Mouse (Mus musculus): ENCODE measurements around the gene Bco2. TPM values are rescaled to one million over a fixed set of nuclear protein-coding genes. Genes with fewer than 3 reads are reported as not detected.

Gene Bco2
- polyA plus RNA-seq, 1 experiment from 2014 or later, result 0.17 TPM

GRCm38 (mm10) chr9:50565173-50565572, 10.2 kb upstream of the Bco2 start:
- H3K4me2 ChIP-seq (ENCODE audit: low read length), result no peak overlapping the region
- no peaks in the 10 kb centered on the region for H3K4me1 ChIP-seq (replicated peaks; ENCODE audit: insufficient read depth, low read length)
- no peak overlapping the region for H3K4me3 ChIP-seq (replicated peaks; ENCODE audit: low read depth, low read length)
- no peak for ATAC-seq (replicated peaks; ENCODE audit: low FRiP score, low read depth)
- H3K36me3 ChIP-seq (ENCODE audit: insufficient read depth, low read length), result no peaks in the 10 kb centered on the region
- TF ChIP-seq CTCF (IDR thresholded peaks at IDR 0.05; ENCODE audit: low read depth), result no peak
- DNase-seq (ENCODE audit: low spot score), result no peak
- no peaks in the 10 kb centered on the region for H3K9me3 ChIP-seq (replicated peaks; ENCODE audit: low read length)
- no peak overlapping the region for H3K27ac ChIP-seq
- no peak overlapping the region for H3K9ac ChIP-seq (ENCODE audit: low read depth, low read length)
- no peaks in the 10 kb centered on the region for H3K27me3 ChIP-seq (ENCODE audit: insufficient read depth, low read length)
- WGBS, result 76% methylated on average over 7 of the region's 7 CpGs

GRCm38 (mm10) chr9:50561918-50562360, 7.0 kb upstream of the Bco2 start:
- ATAC-seq (replicated peaks; ENCODE audit: low FRiP score, low read depth) (no peak), DNase-seq (ENCODE audit: low spot score) (no peak)
- H3K4me1 ChIP-seq (replicated peaks; ENCODE audit: insufficient read depth, low read length), result no peaks in the 10 kb centered on the region
- no peaks in the 10 kb centered on the region for H3K9me3 ChIP-seq (replicated peaks; ENCODE audit: low read length)
- no peak for TF ChIP-seq CTCF (IDR thresholded peaks at IDR 0.05; ENCODE audit: low read depth)
- H3K4me2 ChIP-seq (ENCODE audit: low read length), result no peak overlapping the region
- H3K27me3 ChIP-seq (ENCODE audit: insufficient read depth, low read length), result no peaks in the 10 kb centered on the region
- no peak overlapping the region for H3K9ac ChIP-seq (ENCODE audit: low read depth, low read length)
- H3K4me3 ChIP-seq (replicated peaks; ENCODE audit: low read depth, low read length), result no peak overlapping the region
- no peaks in the 10 kb centered on the region for H3K36me3 ChIP-seq (ENCODE audit: insufficient read depth, low read length)
- H3K27ac ChIP-seq, result no peak overlapping the region
- WGBS, result 79% methylated on average over 2 of the region's 2 CpGs

- Histone ChIP-seq H3K4me1 (replicated peaks; ENCODE audit: insufficient read depth, low read length) (no peaks in the 10 kb centered on the region), H3K27me3 (ENCODE audit: insufficient read depth, low read length) (no peaks in the 10 kb centered on the region), H3K4me2 (ENCODE audit: low read length) (no peak within 1 kb of the TSS), H3K27ac (no peak within 1 kb of the TSS), H3K9ac (ENCODE audit: low read depth, low read length) (no peak within 1 kb of the TSS), H3K4me3 (replicated peaks; ENCODE audit: low read depth, low read length) (no peak within 1 kb of the TSS), H3K36me3 (ENCODE audit: insufficient read depth, low read length) (no peaks in the 10 kb centered on the region), H3K9me3 (replicated peaks; ENCODE audit: low read length) (no peaks in the 10 kb centered on the region)
- TF ChIP-seq CTCF (IDR thresholded peaks at IDR 0.05; ENCODE audit: low read depth), result no peak
- no peak for ATAC-seq (replicated peaks; ENCODE audit: low FRiP score, low read depth)
- 88% methylated on average over 38 of the region's 38 CpGs for WGBS
- DNase-seq (ENCODE audit: low spot score), result no peak
Observed at GRCm38 (mm10) chr9:50561145-50561917, 6.3 kb upstream of the Bco2 start, which contains the start of gene Tex12. Tex12 (minus strand) TSS chr9:50561325.

- Histone ChIP-seq H3K36me3 (ENCODE audit: insufficient read depth, low read length) (no peaks in the 10 kb centered on the region), H3K27me3 (ENCODE audit: insufficient read depth, low read length) (no peaks in the 10 kb centered on the region), H3K4me2 (ENCODE audit: low read length) (peak within 1 kb of the TSS; percentile 38), H3K4me1 (replicated peaks; ENCODE audit: insufficient read depth, low read length) (no peaks in the 10 kb centered on the region), H3K27ac (no peak within 1 kb of the TSS), H3K9me3 (replicated peaks; ENCODE audit: low read length) (no peaks in the 10 kb centered on the region), H3K4me3 (replicated peaks; ENCODE audit: low read depth, low read length) (no peak within 1 kb of the TSS), H3K9ac (ENCODE audit: low read depth, low read length) (0 out of 2 replicates have a peak within 1 kb of the TSS, but pooled peaks have one; percentile 2)
- DNase-seq (ENCODE audit: low spot score) (peak; percentile 17), ATAC-seq (replicated peaks; ENCODE audit: low FRiP score, low read depth) (no peak)
- WGBS, result 30% methylated on average over 12 of the region's 12 CpGs
- no peak for TF ChIP-seq CTCF (IDR thresholded peaks at IDR 0.05; ENCODE audit: low read depth)
Observed at GRCm38 (mm10) chr9:50554241-50555093, 514 bp downstream of the Bco2 start, which contains the start of gene Il18. Il18 (plus strand) TSS chr9:50554827.

GRCm38 (mm10) chr9:50553547-50553946, 1.4 kb downstream of the Bco2 start:
- Histone ChIP-seq H3K27ac (no peak overlapping the region), H3K27me3 (ENCODE audit: insufficient read depth, low read length) (no peaks in the 10 kb centered on the region), H3K4me3 (replicated peaks; ENCODE audit: low read depth, low read length) (no peak overlapping the region), H3K36me3 (ENCODE audit: insufficient read depth, low read length) (no peaks in the 10 kb centered on the region), H3K9ac (ENCODE audit: low read depth, low read length) (no peak overlapping the region), H3K4me2 (ENCODE audit: low read length) (no peak overlapping the region), H3K9me3 (replicated peaks; ENCODE audit: low read length) (no peaks in the 10 kb centered on the region), H3K4me1 (replicated peaks; ENCODE audit: insufficient read depth, low read length) (no peaks in the 10 kb centered on the region)
- 70% methylated on average over 2 of the region's 2 CpGs for WGBS
- ATAC-seq (replicated peaks; ENCODE audit: low FRiP score, low read depth), result no peak
- DNase-seq (ENCODE audit: low spot score), result no peak
- no peak for TF ChIP-seq CTCF (IDR thresholded peaks at IDR 0.05; ENCODE audit: low read depth)

GRCm38 (mm10) chr9:50552206-50552605, 2.8 kb downstream of the Bco2 start:
- no peak for DNase-seq (ENCODE audit: low spot score)
- Histone ChIP-seq H3K27ac (no peak overlapping the region), H3K9me3 (replicated peaks; ENCODE audit: low read length) (no peaks in the 10 kb centered on the region), H3K4me3 (replicated peaks; ENCODE audit: low read depth, low read length) (no peak overlapping the region), H3K36me3 (ENCODE audit: insufficient read depth, low read length) (no peaks in the 10 kb centered on the region), H3K4me2 (ENCODE audit: low read length) (no peak overlapping the region), H3K27me3 (ENCODE audit: insufficient read depth, low read length) (no peaks in the 10 kb centered on the region), H3K4me1 (replicated peaks; ENCODE audit: insufficient read depth, low read length) (no peaks in the 10 kb centered on the region), H3K9ac (ENCODE audit: low read depth, low read length) (no peak overlapping the region)
- 73% methylated on average over 5 of the region's 5 CpGs for WGBS
- no peak for TF ChIP-seq CTCF (IDR thresholded peaks at IDR 0.05; ENCODE audit: low read depth)
- no peak for ATAC-seq (replicated peaks; ENCODE audit: low FRiP score, low read depth)

Measured in kidney, postnatal 0 days (tissue).